Comparison of ENCODE assay signal across 8 mouse cellular contexts in genomic region chr7:24499856-24500577, GRCm38 (mm10). TPM values are rescaled to one million over a fixed set of nuclear protein-coding genes. Genes with fewer than 3 reads are reported as not detected.
DNase-seq lines count a peak whose midpoint lies in the region; ATAC-seq and TF ChIP-seq lines count a peak whose summit lies in the region.
"Had no signal": no experiment of that assay in that cellular context is flagged by ENCODE, and none has a peak within 500 bp of the region (broad histone marks: within the 10 kb centered on the region; RNA-seq: fewer than 3 reads in every experiment).

No protein-coding gene starts in this region.

- no peaks in the 10 kb centered on the region for H3K9me3 ChIP-seq in midbrain, embryonic 11.5 days (ENCODE audit: control insufficient read depth, low read length)

- no peak overlapping the region for H3K27ac ChIP-seq in kidney, adult 2 months (ENCODE audit: insufficient read depth, low read depth, low read length)
- H3K27ac ChIP-seq in midbrain, embryonic 11.5 days (ENCODE audit: low read depth, low read length): no peak overlapping the region
- no peak overlapping the region for H3K27ac ChIP-seq in layer of hippocampus, adult 2 months

- peak; percentile 80 for DNase-seq in ES-CJ7 (ENCODE audit: low read depth, low spot score)
- DNase-seq in kidney, adult 2 months: peak; percentile 60
- DNase-seq in midbrain, embryonic 11.5 days (ENCODE audit: low spot score, missing footprints): peak; percentile 92
- no peak for DNase-seq in right cerebral cortex, postnatal 14 days
- DNase-seq in layer of hippocampus, adult 2 months (ENCODE audit: low spot score in 2 of 2): no peak
- no peak for DNase-seq in right cerebral cortex, adult 2 months (ENCODE audit: low spot score in 2 of 2)

- no peaks in the 10 kb centered on the region for H3K36me3 ChIP-seq in kidney, adult 2 months (ENCODE audit: control insufficient read depth, insufficient read depth, low read length)
- H3K36me3 ChIP-seq in midbrain, embryonic 11.5 days (ENCODE audit: control insufficient read depth, insufficient read depth, low read length): peaks cover 11% of the 10 kb centered on the region

- 12% methylated on average over 43 of the region's 43 CpGs for WGBS in kidney, adult 2 months
- 17% methylated on average over 43 of the region's 43 CpGs for WGBS in midbrain, embryonic 11.5 days

- no peaks in the 10 kb centered on the region for H3K27me3 ChIP-seq in kidney, adult 2 months (replicated peaks; ENCODE audit: control insufficient read depth, insufficient read depth, low read length)
- H3K27me3 ChIP-seq in midbrain, embryonic 11.5 days (ENCODE audit: control insufficient read depth, insufficient read depth, low read length): peaks cover 18% of the 10 kb centered on the region

- peak overlapping the region; percentile 31; the same call in 1 of the 2 replicates for H3K4me2 ChIP-seq in midbrain, embryonic 11.5 days

- no peak for TF ChIP-seq POLR2A in kidney, adult 2 months (IDR thresholded peaks at IDR 0.05; ENCODE audit: low read depth, low read length)

- TF ChIP-seq CTCF in kidney, adult 2 months (conservative IDR thresholded peaks at IDR 0.05; ENCODE audit: insufficient read depth, insufficient read length, low read depth, low read length): no peak
- TF ChIP-seq CTCF in layer of hippocampus, adult 2 months (conservative IDR thresholded peaks at IDR 0.05): no peak

- no peak overlapping the region for H3K4me3 ChIP-seq in kidney, adult 2 months (ENCODE audit: insufficient read depth, low read depth, low read length)
- no peak overlapping the region for H3K4me3 ChIP-seq in midbrain, embryonic 11.5 days (ENCODE audit: low read depth, low read length)
- no peak overlapping the region for H3K4me3 ChIP-seq in layer of hippocampus, adult 2 months

- H3K4me1 ChIP-seq in kidney, adult 2 months (ENCODE audit: control insufficient read depth, insufficient read depth, low read length): no peaks in the 10 kb centered on the region; the same call in 1 of the 2 replicates
- peaks cover 20% of the 10 kb centered on the region for H3K4me1 ChIP-seq in midbrain, embryonic 11.5 days (ENCODE audit: control insufficient read depth, insufficient read depth, low read length)

- ATAC-seq in common myeloid progenitor, adult 5-6 weeks (replicated peaks; ENCODE audit: low read depth, poor library complexity, severe bottlenecking): peak; percentile 52
- ATAC-seq in midbrain, embryonic 11.5 days (ENCODE audit: low FRiP score): peak; percentile 31; the same call in 1 of the 2 replicates

- H3K9ac ChIP-seq in midbrain, embryonic 11.5 days (ENCODE audit: low read length): 0 out of 2 replicates have a peak overlapping the region, but pooled peaks have one; percentile 10

RNA-seq across cellular contexts. Expression of gene Zfp428, which starts 6.8 kb away (rescaled TPM):
- total RNA-seq in common myeloid progenitor, adult 5-6 weeks (2017): 7.0 and 9.0 TPM in 2 replicates
- polyA plus RNA-seq in kidney, adult 2 months (2012; rRNA removed): 9.5 and 17.1 TPM in 2 replicates
- polyA plus RNA-seq in midbrain, embryonic 11.5 days (2014; fragmentation: Nextera tagmentation; extraction: Ambion mirVana): 83.8 and 83.9 TPM in 2 replicates
- total RNA-seq in layer of hippocampus, adult 2 months (2021): 10 to 100 TPM; 32.6 to 41.6 TPM
- total RNA-seq: neutrophil, adult 5-6 weeks had no signal

RNA-seq across cellular contexts. Expression of gene AC161166.1, which starts 12.2 kb away (rescaled TPM):
- total RNA-seq in common myeloid progenitor, adult 5-6 weeks (2017): not detected in 2 replicates
- polyA plus RNA-seq in kidney, adult 2 months (2012; rRNA removed): not detected in 2 replicates
- polyA plus RNA-seq in midbrain, embryonic 11.5 days (2014; fragmentation: Nextera tagmentation; extraction: Ambion mirVana): 0.55 and 0.59 TPM in 2 replicates
- total RNA-seq in layer of hippocampus, adult 2 months (2021): not detected
- total RNA-seq: neutrophil, adult 5-6 weeks had no signal

RNA-seq across cellular contexts. Expression of gene Cadm4, which starts 18.2 kb away (rescaled TPM):
- not detected in 2 replicates for total RNA-seq in common myeloid progenitor, adult 5-6 weeks (2017)
- polyA plus RNA-seq in kidney, adult 2 months (2012; rRNA removed): 54.7 and 66.4 TPM in 2 replicates
- polyA plus RNA-seq in midbrain, embryonic 11.5 days (2014; fragmentation: Nextera tagmentation; extraction: Ambion mirVana): 6.6 and 6.7 TPM in 2 replicates
- total RNA-seq in layer of hippocampus, adult 2 months (2021): 100 to 1,000 TPM; 128 to 132 TPM
- total RNA-seq: neutrophil, adult 5-6 weeks had no signal

RNA-seq across cellular contexts. Expression of gene Irgq, which starts 30.5 kb away (rescaled TPM):
- total RNA-seq in common myeloid progenitor, adult 5-6 weeks (2017): 3.5 and 6.0 TPM in 2 replicates
- polyA plus RNA-seq in kidney, adult 2 months (2012; rRNA removed): 15.4 and 17.4 TPM in 2 replicates
- polyA plus RNA-seq in midbrain, embryonic 11.5 days (2014; fragmentation: Nextera tagmentation; extraction: Ambion mirVana): 13.4 and 14.0 TPM in 2 replicates
- total RNA-seq in layer of hippocampus, adult 2 months (2021): 10 to 100 TPM; 61.9 to 63.0 TPM

RNA-seq across cellular contexts. Expression of gene Plaur, which starts 37.7 kb away (rescaled TPM):
- total RNA-seq in common myeloid progenitor, adult 5-6 weeks (2017): 3.6 and 10.2 TPM in 2 replicates
- polyA plus RNA-seq in kidney, adult 2 months (2012; rRNA removed): 10.1 and 12.9 TPM in 2 replicates
- polyA plus RNA-seq in midbrain, embryonic 11.5 days (2014; fragmentation: Nextera tagmentation; extraction: Ambion mirVana): 0.86 and 1.4 TPM in 2 replicates
- total RNA-seq in layer of hippocampus, adult 2 months (2021): under 1 TPM; 0.23 to 0.32 TPM

Comparison
In these comparisons a context has a peak if more than half of its experiments do, and no peak if none do; other contexts are left out.
1. DNase-seq: peak in ES-CJ7 (single experiment), kidney, adult 2 months (single experiment) and midbrain, embryonic 11.5 days (single experiment); none in right cerebral cortex, postnatal 14 days (single experiment), layer of hippocampus, adult 2 months (0 of 2) and right cerebral cortex, adult 2 months (0 of 2).
2. RNA of gene Cadm4, which starts 18.2 kb away (total RNA-seq): 128 to 132 TPM in layer of hippocampus, adult 2 months; not detected in common myeloid progenitor, adult 5-6 weeks; every median in the first group is over 100 times any median in the second.